Mouse (Mus musculus): ENCODE data around the gene Rcn3.

DNA sequence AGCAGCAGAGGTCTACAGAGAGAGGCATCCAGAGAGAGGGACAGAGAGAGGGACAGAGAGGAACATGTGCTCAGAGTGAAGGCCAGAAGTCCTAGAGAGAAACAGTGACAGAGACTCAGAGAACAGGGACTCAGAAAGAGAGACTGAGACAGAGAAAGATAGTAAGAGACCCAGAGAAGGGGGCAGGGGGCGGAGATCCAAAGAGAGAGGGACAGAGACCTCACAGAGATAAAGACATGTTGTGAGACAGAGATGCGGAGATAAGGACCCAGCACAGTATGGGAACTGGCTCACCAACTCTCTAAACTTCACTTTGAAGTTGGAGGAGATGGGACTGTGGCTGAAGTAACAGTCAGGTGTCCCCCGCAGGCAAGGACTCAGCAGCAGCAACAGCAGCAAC is 43.3 kb upstream of the Rcn3 start:
- TF ChIP-seq CTCF (IDR thresholded peaks at IDR 0.05; ENCODE audit: low read depth) (no peak), EP300 (IDR thresholded peaks at IDR 0.05; ENCODE audit: low read depth) (no peak)

All from liver, postnatal 0 days (tissue).